Mouse (Mus musculus) testis, adult 2 months (tissue): ENCODE measurements around the gene Cel. TPM values are rescaled to one million over a fixed set of nuclear protein-coding genes. Genes with fewer than 3 reads are reported as not detected.

ENCODE experiments used
- H3K27ac ChIP-seq: fragments of 200-500 bp; 2 replicates; pipeline ENCODE4 v1.5.1; 2012; ENCODE audit warnings: low read depth, low read length; ENCODE audit not compliant: control insufficient read depth, insufficient read depth
- H3K27me3 ChIP-seq: fragments of 200-500 bp; 2 replicates; pipeline ENCODE4 v1.6.1; 2012; ENCODE audit warnings: mild to moderate bottlenecking, low read length, moderate library complexity; ENCODE audit not compliant: control insufficient read depth, insufficient read depth
- H3K36me3 ChIP-seq: fragments of 200-500 bp; 2 replicates; pipeline ENCODE4 v1.6.1; 2012; ENCODE audit warnings: mild to moderate bottlenecking, low read length; ENCODE audit not compliant: control insufficient read depth, insufficient read depth
- H3K4me1 ChIP-seq: fragments of 200-500 bp; 2 replicates; pipeline ENCODE4 v1.6.1; 2012; ENCODE audit warnings: low read length; ENCODE audit not compliant: control insufficient read depth, insufficient read depth
- H3K4me3 ChIP-seq: fragments of 200-500 bp; 2 replicates; pipeline ENCODE4 v1.5.1; 2012; ENCODE audit warnings: low read depth, mild to moderate bottlenecking, low read length, moderate library complexity, mixed read lengths; ENCODE audit not compliant: control insufficient read depth
- CTCF ChIP-seq: fragments of 200-500 bp; IDR thresholded peaks from 2 replicates; pipeline ENCODE4 v1.5.1; 2012; ENCODE audit warnings: low read depth, mild to moderate bottlenecking, inconsistent platforms, low read length, moderate library complexity; ENCODE audit not compliant: control insufficient read depth, insufficient read depth, insufficient replicate concordance
- POLR2A ChIP-seq: fragments of 200-500 bp; IDR thresholded peaks from 2 replicates; pipeline ENCODE4 v1.6.1; 2012; ENCODE audit warnings: low read depth, mild to moderate bottlenecking, inconsistent platforms, low read length, moderate library complexity; ENCODE audit not compliant: control insufficient read depth
- polyA plus RNA-seq: library from polyadenylated mRNA; depleted of rRNA; stranded (reverse); fragments of >200 nt; gene quantifications from 2 replicates; pipeline ENCODE4 v1.2.3, GENCODE M21; 2012

The Cel gene
- polyA plus RNA-seq, 1 experiment, result 0.47 TPM

GRCm38 (mm10) chr2:28537995-28538816, 25.0 kb downstream of the Cel start:
- Histone ChIP-seq H3K27ac (no peak overlapping the region), H3K4me3 (no peak overlapping the region), H3K36me3 (peaks cover 3% of the 10 kb centered on the region), H3K4me1 (peaks cover 2% of the 10 kb centered on the region; the same call in 1 of the 2 replicates), H3K27me3 (no peaks in the 10 kb centered on the region)
- TF ChIP-seq POLR2A, result no peak
- TF ChIP-seq CTCF, result no peak

- Histone ChIP-seq H3K27ac (no peak overlapping the region), H3K27me3 (no peaks in the 10 kb centered on the region), H3K4me1 (peaks cover 4% of the 10 kb centered on the region), H3K36me3 (peaks cover 3% of the 10 kb centered on the region), H3K4me3 (no peak overlapping the region)
- TF ChIP-seq POLR2A, result no peak
- TF ChIP-seq CTCF, result no peak
Observed at GRCm38 (mm10) chr2:28537634-28537920, 25.6 kb downstream of the Cel start.

- no peak overlapping the region for H3K27ac ChIP-seq
- no peaks in the 10 kb centered on the region; the same call in 1 of the 2 replicates for H3K36me3 ChIP-seq
- H3K4me1 ChIP-seq, result peaks cover 8% of the 10 kb centered on the region
- H3K27me3 ChIP-seq, result no peaks in the 10 kb centered on the region
- H3K4me3 ChIP-seq, result no peak overlapping the region
- TF ChIP-seq POLR2A, result no peak
- TF ChIP-seq CTCF, result no peak
Observed at GRCm38 (mm10) chr2:28536766-28537633, 26.2 kb downstream of the Cel start.

GRCm38 (mm10) chr2:28536166-28536565, 27.0 kb downstream of the Cel start:
- Histone ChIP-seq H3K4me1 (peaks cover 8% of the 10 kb centered on the region), H3K27me3 (no peaks in the 10 kb centered on the region), H3K36me3 (no peaks in the 10 kb centered on the region; the same call in 1 of the 2 replicates), H3K27ac (no peak overlapping the region), H3K4me3 (no peak overlapping the region)
- TF ChIP-seq POLR2A (no peak), CTCF (no peak)

- TF ChIP-seq POLR2A, result no peak
- no peak for TF ChIP-seq CTCF
- Histone ChIP-seq H3K27ac (no peak overlapping the region), H3K4me1 (peaks cover 8% of the 10 kb centered on the region), H3K36me3 (no peaks in the 10 kb centered on the region; the same call in 1 of the 2 replicates), H3K4me3 (no peak overlapping the region), H3K27me3 (no peaks in the 10 kb centered on the region)
Observed at GRCm38 (mm10) chr2:28535650-28536049, 27.6 kb downstream of the Cel start.

- H3K4me3 ChIP-seq, result no peak overlapping the region
- no peaks in the 10 kb centered on the region for H3K36me3 ChIP-seq
- no peaks in the 10 kb centered on the region for H3K27me3 ChIP-seq
- H3K4me1 ChIP-seq, result peaks cover 10% of the 10 kb centered on the region
- no peak overlapping the region for H3K27ac ChIP-seq
- no peak for TF ChIP-seq POLR2A
- no peak for TF ChIP-seq CTCF
Observed at GRCm38 (mm10) chr2:28535263-28535540, 28.0 kb downstream of the Cel start.

GRCm38 (mm10) chr2:28534436-28535262, 28.6 kb downstream of the Cel start:
- H3K27me3 ChIP-seq, result no peaks in the 10 kb centered on the region
- no peak overlapping the region for H3K27ac ChIP-seq
- TF ChIP-seq CTCF, result no peak
- H3K4me3 ChIP-seq, result no peak overlapping the region
- peaks cover 10% of the 10 kb centered on the region for H3K4me1 ChIP-seq
- H3K36me3 ChIP-seq, result no peaks in the 10 kb centered on the region
